Mouse (Mus musculus) lung, postnatal 0 days (tissue): ENCODE measurements around the gene Yap1.

Experiments
- CTCF ChIP-seq: IDR thresholded peaks from 2 replicates; pipeline ENCODE4 v1.5.1; 2016; ENCODE audit warnings: antibody characterized with exemption, mild to moderate bottlenecking
- EP300 ChIP-seq: IDR thresholded peaks from 2 replicates; pipeline ENCODE4 v1.6.1; 2016; ENCODE audit warnings: antibody characterized with exemption, mild to moderate bottlenecking, control low read depth

DNA sequence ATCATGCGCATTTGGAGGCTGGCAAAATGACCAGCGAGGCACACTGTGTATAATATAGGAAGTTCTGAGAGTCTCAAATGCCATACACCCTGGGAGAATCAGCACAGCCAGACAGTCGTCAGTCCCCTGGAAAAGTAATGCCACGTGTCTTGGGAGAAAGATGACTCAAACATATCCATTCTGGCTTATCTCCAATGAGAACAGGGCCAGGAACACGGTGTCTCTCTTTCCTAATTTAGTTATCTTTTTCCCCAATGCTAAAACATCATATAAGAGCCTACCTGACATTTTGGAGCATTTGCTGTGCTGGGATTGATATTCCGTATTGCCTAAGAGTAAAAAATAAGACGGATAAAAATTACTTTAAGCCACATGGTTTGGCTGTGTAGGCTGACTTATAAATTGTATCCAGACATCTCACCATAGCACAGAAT, 54.2 kb downstream of the Yap1 start:
- no peak for TF ChIP-seq EP300
- TF ChIP-seq CTCF = no peak
